Mouse (Mus musculus): Measurements from ENCODE around the gene Cd47. TPM values are rescaled to one million over a fixed set of nuclear protein-coding genes. Genes with fewer than 3 reads are reported as not detected.

Cd47 gene
- polyA plus RNA-seq, 1 experiment from 2014 or later = 95.2 TPM

- TF ChIP-seq CTCF (IDR thresholded peaks at IDR 0.05; ENCODE audit: low read depth) (peak; percentile 53), EP300 (optimal IDR thresholded peaks at IDR 0.05) (no peak)
- Histone ChIP-seq H3K9ac (ENCODE audit: low read length) (no peak overlapping the region), H3K9me3 (ENCODE audit: control insufficient read depth, low read length) (no peaks in the 10 kb centered on the region), H3K27ac (replicated peaks) (peak overlapping the region; percentile 53), H3K4me1 (replicated peaks; ENCODE audit: control insufficient read depth, insufficient read depth) (no peaks in the 10 kb centered on the region; the same call in 1 of the 2 replicates), H3K36me3 (ENCODE audit: control insufficient read depth, insufficient read depth, low read length) (no peaks in the 10 kb centered on the region), H3K4me3 (ENCODE audit: low read depth, low read length) (peak overlapping the region; percentile 27), H3K27me3 (ENCODE audit: control insufficient read depth, insufficient read depth, low read length) (no peaks in the 10 kb centered on the region), H3K4me2 (replicated peaks; ENCODE audit: low read depth) (peak overlapping the region; percentile 54)
- WGBS = 58% methylated on average over 4 of the region's 4 CpGs
- DNase-seq (ENCODE audit: low spot score) = peak; percentile 31
- ATAC-seq (ENCODE audit: low FRiP score, low TSS enrichment) = peak; percentile 6; the same call in 1 of the 2 replicates
Measured at GRCm38 (mm10) chr16:49858907-49859853, 58.8 kb downstream of the Cd47 start.

- DNase-seq (ENCODE audit: low spot score) (no peak), ATAC-seq (ENCODE audit: low FRiP score, low TSS enrichment) (no peak)
- no peaks in the 10 kb centered on the region; the same call in 1 of the 2 replicates for H3K4me1 ChIP-seq (replicated peaks; ENCODE audit: control insufficient read depth, insufficient read depth)
- H3K27me3 ChIP-seq (ENCODE audit: control insufficient read depth, insufficient read depth, low read length) = no peaks in the 10 kb centered on the region
- no peaks in the 10 kb centered on the region for H3K36me3 ChIP-seq (ENCODE audit: control insufficient read depth, insufficient read depth, low read length)
- H3K4me2 ChIP-seq (replicated peaks; ENCODE audit: low read depth) = no peak overlapping the region
- no peak overlapping the region for H3K27ac ChIP-seq (replicated peaks)
- no peak overlapping the region for H3K4me3 ChIP-seq (ENCODE audit: low read depth, low read length)
- 88% methylated on average over 1 of the region's 1 CpGs for WGBS
- TF ChIP-seq EP300 (optimal IDR thresholded peaks at IDR 0.05) (no peak), CTCF (IDR thresholded peaks at IDR 0.05; ENCODE audit: low read depth) (no peak)
- H3K9me3 ChIP-seq (ENCODE audit: control insufficient read depth, low read length) = no peaks in the 10 kb centered on the region
- H3K9ac ChIP-seq (ENCODE audit: low read length) = no peak overlapping the region
Measured at GRCm38 (mm10) chr16:49861986-49862385, 61.7 kb downstream of the Cd47 start.

GRCm38 (mm10) chr16:49866617-49867016 lies 66.3 kb downstream of the Cd47 start:
- Histone ChIP-seq H3K9ac (ENCODE audit: low read length) (no peak overlapping the region), H3K27ac (replicated peaks) (no peak overlapping the region), H3K36me3 (ENCODE audit: control insufficient read depth, insufficient read depth, low read length) (peaks cover 7% of the 10 kb centered on the region; the same call in 1 of the 2 replicates), H3K4me3 (ENCODE audit: low read depth, low read length) (no peak overlapping the region), H3K27me3 (ENCODE audit: control insufficient read depth, insufficient read depth, low read length) (no peaks in the 10 kb centered on the region), H3K4me1 (replicated peaks; ENCODE audit: control insufficient read depth, insufficient read depth) (no peaks in the 10 kb centered on the region), H3K4me2 (replicated peaks; ENCODE audit: low read depth) (no peak overlapping the region), H3K9me3 (ENCODE audit: control insufficient read depth, low read length) (no peaks in the 10 kb centered on the region)
- TF ChIP-seq CTCF (IDR thresholded peaks at IDR 0.05; ENCODE audit: low read depth) (no peak), EP300 (optimal IDR thresholded peaks at IDR 0.05) (no peak)
- no peak for DNase-seq (ENCODE audit: low spot score)
- WGBS = 58% methylated on average over 2 of the region's 2 CpGs
- ATAC-seq (ENCODE audit: low FRiP score, low TSS enrichment) = peak; percentile 65

GRCm38 (mm10) chr16:49868278-49868677 lies 67.9 kb downstream of the Cd47 start:
- TF ChIP-seq EP300 (optimal IDR thresholded peaks at IDR 0.05) (no peak), CTCF (IDR thresholded peaks at IDR 0.05; ENCODE audit: low read depth) (no peak)
- 92% methylated on average over 1 of the region's 1 CpGs for WGBS

GRCm38 (mm10) chr16:49873918-49874317 lies 73.6 kb downstream of the Cd47 start:
- H3K4me2 ChIP-seq (replicated peaks; ENCODE audit: low read depth) = no peak overlapping the region
- DNase-seq (ENCODE audit: low spot score) = no peak
- no peaks in the 10 kb centered on the region for H3K27me3 ChIP-seq (ENCODE audit: control insufficient read depth, insufficient read depth, low read length)
- ATAC-seq (ENCODE audit: low FRiP score, low TSS enrichment) = no peak
- H3K9me3 ChIP-seq (ENCODE audit: control insufficient read depth, low read length) = no peaks in the 10 kb centered on the region
- H3K4me3 ChIP-seq (ENCODE audit: low read depth, low read length) = no peak overlapping the region
- no peak overlapping the region for H3K9ac ChIP-seq (ENCODE audit: low read length)
- H3K4me1 ChIP-seq (replicated peaks; ENCODE audit: control insufficient read depth, insufficient read depth) = no peaks in the 10 kb centered on the region
- TF ChIP-seq EP300 (optimal IDR thresholded peaks at IDR 0.05) (no peak), CTCF (IDR thresholded peaks at IDR 0.05; ENCODE audit: low read depth) (no peak)
- no peak overlapping the region for H3K27ac ChIP-seq (replicated peaks)
- WGBS = 49% methylated on average over 2 of the region's 2 CpGs
- peaks cover 1% of the 10 kb centered on the region; the same call in 1 of the 2 replicates for H3K36me3 ChIP-seq (ENCODE audit: control insufficient read depth, insufficient read depth, low read length)

More at GRCm38 (mm10) chr16:49868278-49868677, 67.9 kb downstream of the Cd47 start:
- H3K27ac ChIP-seq (replicated peaks) = no peak overlapping the region
- H3K36me3 ChIP-seq (ENCODE audit: control insufficient read depth, insufficient read depth, low read length) = peaks cover 7% of the 10 kb centered on the region; the same call in 1 of the 2 replicates
- no peaks in the 10 kb centered on the region for H3K4me1 ChIP-seq (replicated peaks; ENCODE audit: control insufficient read depth, insufficient read depth)
- H3K4me2 ChIP-seq (replicated peaks; ENCODE audit: low read depth) = no peak overlapping the region
- H3K27me3 ChIP-seq (ENCODE audit: control insufficient read depth, insufficient read depth, low read length) = no peaks in the 10 kb centered on the region
- DNase-seq (ENCODE audit: low spot score) (no peak), ATAC-seq (ENCODE audit: low FRiP score, low TSS enrichment) (no peak)
- no peak overlapping the region for H3K4me3 ChIP-seq (ENCODE audit: low read depth, low read length)
- no peaks in the 10 kb centered on the region for H3K9me3 ChIP-seq (ENCODE audit: control insufficient read depth, low read length)
- no peak overlapping the region for H3K9ac ChIP-seq (ENCODE audit: low read length)

GRCm38 (mm10) chr16:49874546-49874945 lies 74.2 kb downstream of the Cd47 start:
- H3K27ac ChIP-seq (replicated peaks) = no peak overlapping the region
- no peaks in the 10 kb centered on the region for H3K4me1 ChIP-seq (replicated peaks; ENCODE audit: control insufficient read depth, insufficient read depth)
- ATAC-seq (ENCODE audit: low FRiP score, low TSS enrichment) = no peak
- H3K27me3 ChIP-seq (ENCODE audit: control insufficient read depth, insufficient read depth, low read length) = no peaks in the 10 kb centered on the region
- H3K4me3 ChIP-seq (ENCODE audit: low read depth, low read length) = no peak overlapping the region
- TF ChIP-seq EP300 (optimal IDR thresholded peaks at IDR 0.05) = no peak
- no peak for TF ChIP-seq CTCF (IDR thresholded peaks at IDR 0.05; ENCODE audit: low read depth)
- DNase-seq (ENCODE audit: low spot score) = no peak
- no peaks in the 10 kb centered on the region for H3K36me3 ChIP-seq (ENCODE audit: control insufficient read depth, insufficient read depth, low read length)
- WGBS = 51% methylated on average over 1 of the region's 1 CpGs
- no peak overlapping the region for H3K9ac ChIP-seq (ENCODE audit: low read length)
- no peaks in the 10 kb centered on the region for H3K9me3 ChIP-seq (ENCODE audit: control insufficient read depth, low read length)
- no peak overlapping the region for H3K4me2 ChIP-seq (replicated peaks; ENCODE audit: low read depth)

All from stomach, postnatal 0 days (tissue).